Mouse (Mus musculus): ENCODE measurements around the gene Pgd. TPM values are rescaled to one million over a fixed set of nuclear protein-coding genes. Genes with fewer than 3 reads are reported as not detected.
"Not testable (repeated sequence)": the region's sequence is repeated elsewhere in the genome, so short reads cannot be mapped to it uniquely, and the experiment has no call there.

The Pgd gene
- total RNA-seq, 2 experiments from 2014 or later = 36.1 to 42.7 TPM

DNA sequence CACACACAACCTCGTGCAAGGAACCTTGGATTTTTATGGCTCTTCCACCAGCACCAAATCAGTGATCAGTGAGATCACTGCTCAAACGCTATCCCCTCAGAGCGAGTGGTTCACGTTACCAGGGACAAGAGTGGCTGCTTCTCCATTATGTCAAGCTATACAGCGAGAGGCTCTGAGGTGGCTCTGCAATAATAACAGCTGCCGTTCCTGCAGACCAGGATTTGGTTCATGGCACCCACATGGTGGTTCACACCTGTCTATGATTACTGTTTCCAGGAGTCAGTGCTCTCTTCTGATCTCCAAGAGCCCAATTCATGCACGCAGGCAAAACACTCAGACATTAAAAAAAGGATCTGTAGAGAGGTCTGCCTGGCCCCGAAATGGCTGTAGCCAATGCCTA lies 28.1 kb downstream of the Pgd start:
- intact Hi-C loops (cut with DNase I) = loop anchor here (5.0 kb wide), 1 partner anchor 61 kb away; no protein-coding TSS in a partner anchor
- DNase-seq = no peak

DNA sequence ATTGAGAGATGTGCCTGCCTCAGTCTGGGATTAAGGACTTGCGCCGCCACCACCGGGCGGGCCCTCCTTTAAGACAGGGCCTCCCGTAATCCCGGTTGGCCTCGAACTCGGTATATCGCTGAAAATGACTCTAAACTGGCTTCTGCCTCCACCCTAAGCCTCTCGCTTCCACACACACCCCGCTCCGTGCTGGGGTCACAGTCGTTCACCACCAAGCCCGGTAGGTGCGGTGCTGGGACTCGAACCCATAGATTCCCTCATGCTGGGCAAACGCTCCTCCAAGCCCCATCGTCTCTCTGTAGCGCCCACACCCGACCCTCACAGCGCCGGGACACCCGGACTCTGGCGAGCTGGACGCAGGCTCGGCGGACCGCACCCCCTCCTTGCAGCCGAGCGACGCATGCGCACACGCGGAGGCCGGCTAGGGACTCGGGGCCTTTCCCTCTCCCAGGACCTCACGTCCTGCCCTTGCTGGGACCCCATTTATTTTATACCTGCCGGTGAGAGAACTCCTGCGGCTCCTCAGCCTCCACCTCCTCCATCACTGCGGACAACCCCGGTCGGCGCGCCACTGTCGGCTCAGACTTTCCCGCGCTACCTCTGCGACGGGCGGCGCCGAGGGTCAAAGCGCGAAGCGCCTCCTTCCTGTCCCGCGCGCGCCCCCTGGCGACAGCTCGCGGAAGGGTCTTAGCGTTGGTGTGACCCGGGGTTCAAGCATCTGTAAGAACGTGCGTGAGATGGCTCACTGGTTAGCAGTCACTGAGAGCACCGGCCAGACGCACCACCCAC lies 29.4 kb downstream of the Pgd start, which contains the start of gene Cenps:
Gene Cenps (minus strand): TSS at position 648 of the 789 bp plus-strand sequence.
- intact Hi-C loops (cut with DNase I) = loop anchor here (2.0 to 5.0 kb wide), 2 partner anchors 60 to 394 kb away; no protein-coding TSS in a partner anchor
- peak; percentile 92 to 93 for DNase-seq

DNA sequence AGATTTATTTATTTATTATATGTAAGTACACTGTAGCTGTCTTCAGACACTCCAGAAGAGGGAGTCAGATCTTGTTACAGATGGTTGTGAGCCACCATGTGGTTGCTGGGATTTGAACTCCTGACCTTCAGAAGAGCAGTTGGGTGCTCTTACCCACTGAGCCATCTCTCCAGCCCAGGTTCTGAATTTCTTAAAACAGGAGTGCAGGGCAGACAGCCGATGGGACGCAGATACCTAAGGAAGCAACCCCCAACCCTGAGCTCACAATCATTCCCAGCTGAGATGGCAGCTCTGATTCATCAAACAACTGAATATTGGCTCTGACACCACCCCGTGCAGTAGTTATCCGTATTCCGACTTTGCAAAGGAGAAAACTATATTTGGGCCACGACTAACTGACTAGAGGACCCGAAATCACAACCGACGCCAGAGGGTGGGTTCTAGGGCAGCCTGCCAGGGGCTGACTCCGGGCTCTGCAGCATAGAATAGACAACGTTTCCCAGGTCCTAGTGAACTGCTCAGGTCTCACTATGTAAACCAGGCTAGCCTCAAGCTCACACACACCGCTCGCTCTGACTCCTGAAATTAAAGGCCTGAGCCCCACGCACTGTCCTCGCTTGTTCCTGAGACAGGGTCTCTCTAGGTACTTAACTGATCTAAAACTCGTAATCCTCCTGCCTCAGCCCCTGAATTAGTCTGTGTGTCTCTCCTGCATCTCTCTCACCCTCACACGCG lies 30.3 kb downstream of the Pgd start:
- no peak for DNase-seq
- intact Hi-C loops (cut with DNase I) = loop anchor here (2.0 to 5.0 kb wide), 2 partner anchors 59 to 393 kb away; no protein-coding TSS in a partner anchor

- DNase-seq = no peak
- intact Hi-C loops (cut with DNase I) = no loop called here
These were observed 33.2 kb downstream of the Pgd start for GRCm38 (mm10) chr4:149133395-149133794.

GRCm38 (mm10) chr4:149131789-149132565 lies 34.6 kb downstream of the Pgd start:
- DNase-seq = no peak
- intact Hi-C loops (cut with DNase I) = no loop called here

DNA sequence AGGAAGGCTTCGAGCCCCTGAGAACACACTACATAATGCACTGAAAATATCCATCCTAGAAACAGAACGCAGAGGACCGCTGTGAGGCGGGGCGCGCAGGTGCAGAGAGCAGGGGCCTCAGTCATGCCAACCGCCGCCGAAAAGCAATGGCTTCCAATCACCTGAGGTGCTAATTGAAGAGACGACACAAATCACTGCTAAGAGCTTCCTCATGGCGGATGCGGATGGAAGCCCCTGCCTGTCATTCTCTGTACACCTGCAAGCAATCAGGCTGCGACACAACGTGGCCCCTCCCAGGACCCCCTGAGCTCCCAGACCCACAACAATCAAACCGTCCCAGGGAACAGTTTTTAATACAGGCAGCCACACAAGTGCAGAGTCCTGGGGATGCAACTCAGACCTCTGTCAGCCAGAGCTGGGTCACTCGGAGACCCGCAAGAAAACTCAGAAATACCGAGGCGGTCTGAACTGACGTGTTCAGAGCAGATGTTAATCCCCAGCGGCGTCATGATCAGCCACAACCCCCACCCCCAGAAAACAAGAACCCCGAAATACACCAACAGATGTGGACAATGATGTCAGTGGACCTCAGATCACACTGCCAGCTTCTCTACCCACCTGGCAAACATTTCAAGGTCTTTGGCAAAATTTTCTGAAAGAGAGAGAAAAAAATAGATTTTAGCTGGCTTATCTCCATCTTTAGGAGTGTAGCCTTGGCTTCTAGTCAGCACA lies 35.4 kb downstream of the Pgd start:
- intact Hi-C loops (cut with DNase I) = no loop called here
- no peak for DNase-seq

GRCm38 (mm10) chr4:149128467-149128866 lies 38.1 kb downstream of the Pgd start:
- DNase-seq = no peak
- intact Hi-C loops (cut with DNase I) = no loop called here

DNA sequence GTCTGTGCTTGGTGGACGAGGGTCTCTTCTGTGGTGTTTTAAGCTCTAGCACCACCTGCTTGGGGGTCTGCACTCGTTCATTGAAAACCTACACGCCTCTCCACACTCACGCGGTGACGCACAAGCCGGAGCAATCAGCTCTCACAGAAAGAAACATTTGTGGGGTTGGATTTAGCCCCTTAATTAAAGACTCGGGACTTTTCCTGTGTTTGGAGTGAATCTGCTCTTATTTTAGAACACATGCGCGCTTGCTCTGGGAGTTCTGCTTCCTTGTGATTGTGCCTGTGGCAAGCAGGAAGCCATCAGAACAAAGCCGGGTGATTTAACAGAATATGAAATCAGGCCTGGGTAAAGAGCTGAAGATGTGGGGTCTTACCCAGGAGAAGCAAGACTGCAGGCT lies 39.9 kb downstream of the Pgd start, which contains the start of gene Cort:
Gene Cort (minus strand): TSS at position 101 of the 400 bp plus-strand sequence.
- intact Hi-C loops (cut with DNase I) = no loop called here

DNA sequence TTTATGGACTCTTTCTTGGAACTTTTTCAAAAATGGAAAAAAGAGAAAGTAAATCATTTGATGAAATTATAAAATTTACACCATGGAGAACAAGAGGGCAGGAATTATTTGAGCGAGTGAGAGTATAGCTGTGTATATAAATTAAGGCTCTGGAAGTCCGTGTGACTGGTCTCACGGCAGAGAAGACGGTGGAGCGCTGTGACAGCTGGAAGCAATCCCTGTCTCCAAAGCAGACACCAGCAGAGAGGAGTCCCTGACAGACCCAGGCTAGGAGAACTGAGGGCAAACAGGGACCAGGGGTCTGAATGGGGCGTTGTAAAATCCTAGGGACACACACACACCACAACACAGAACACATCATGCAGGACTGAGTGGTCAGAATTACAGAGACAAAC lies 40.5 kb downstream of the Pgd start:
- no peak for DNase-seq
- intact Hi-C loops (cut with DNase I) = no loop called here

More for the DNA sequence above, 39.9 kb downstream of the Pgd start, which contains the start of gene Cort:
- no peak for DNase-seq

GRCm38 (mm10) chr4:149125341-149126114 lies 41.0 kb downstream of the Pgd start:
- no peak for DNase-seq
- intact Hi-C loops (cut with DNase I) = no loop called here

DNA sequence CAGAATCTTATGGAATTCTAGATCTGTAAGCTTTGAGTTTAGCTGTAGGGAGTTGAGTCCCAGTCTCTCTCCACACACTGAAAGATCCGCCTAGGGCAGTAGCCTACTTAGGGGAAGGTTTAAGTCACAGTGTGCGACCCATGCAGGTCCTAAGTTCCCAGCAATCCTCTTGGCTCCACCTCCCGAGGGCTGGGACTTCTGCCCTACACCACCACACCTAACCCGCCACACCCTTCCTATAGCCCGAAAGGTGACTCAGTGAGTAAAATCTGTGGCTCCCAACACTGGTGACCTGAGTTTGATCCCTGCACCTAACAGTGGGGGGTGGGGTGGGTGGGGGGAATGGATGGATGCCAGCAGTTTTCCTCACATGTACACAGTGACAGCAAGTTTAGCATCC lies 43.1 kb downstream of the Pgd start:
- DNase-seq = no peak
- intact Hi-C loops (cut with DNase I) = no loop called here

- intact Hi-C loops (cut with DNase I); DNase-seq: not testable (repeated sequence)
These were observed 46.5 kb downstream of the Pgd start for GRCm38 (mm10) chr4:149119978-149120562.

DNA sequence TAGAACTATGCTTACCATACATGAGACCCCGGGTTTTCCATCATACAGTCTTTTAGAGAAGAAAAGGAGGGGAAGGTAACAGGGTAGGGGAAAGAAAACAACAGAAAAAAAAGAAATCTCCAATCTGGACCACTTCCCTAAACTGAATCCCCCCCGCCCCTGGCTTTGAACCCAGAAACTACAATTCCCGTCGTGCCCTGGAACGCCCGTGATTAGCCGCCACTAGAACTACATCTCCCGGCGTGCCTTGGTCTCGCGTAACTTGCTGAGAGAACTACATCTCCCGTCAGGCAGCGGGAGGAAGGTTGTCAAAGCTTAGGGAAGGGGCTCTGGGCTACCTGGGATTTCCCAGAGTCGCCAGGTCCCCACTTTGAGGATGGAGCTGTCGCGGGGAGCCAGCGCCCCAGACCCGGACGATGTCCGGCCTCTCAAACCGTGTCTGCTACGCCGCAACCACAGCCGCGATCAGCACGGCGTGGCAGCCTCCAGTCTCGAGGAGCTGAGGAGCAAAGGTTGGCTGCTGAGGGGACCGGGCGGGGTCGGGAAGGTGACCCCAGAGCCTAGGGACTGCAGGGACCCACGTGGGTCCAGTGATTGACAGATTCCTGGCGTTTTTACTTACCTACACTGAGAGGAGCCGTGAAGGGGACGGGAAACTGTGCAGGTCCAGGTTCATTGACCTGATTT lies 62.6 kb downstream of the Pgd start, which contains the start of gene Dffa:
Gene Dffa (plus strand): TSS at position 272 of the 687 bp plus-strand sequence.
- intact Hi-C loops (cut with DNase I) = no loop called here
- peak; percentile 92 to 93 for DNase-seq

GRCm38 (mm10) chr4:149101456-149101855 lies 65.1 kb downstream of the Pgd start:
- intact Hi-C loops (cut with DNase I) = no loop called here
- DNase-seq = no peak

DNA sequence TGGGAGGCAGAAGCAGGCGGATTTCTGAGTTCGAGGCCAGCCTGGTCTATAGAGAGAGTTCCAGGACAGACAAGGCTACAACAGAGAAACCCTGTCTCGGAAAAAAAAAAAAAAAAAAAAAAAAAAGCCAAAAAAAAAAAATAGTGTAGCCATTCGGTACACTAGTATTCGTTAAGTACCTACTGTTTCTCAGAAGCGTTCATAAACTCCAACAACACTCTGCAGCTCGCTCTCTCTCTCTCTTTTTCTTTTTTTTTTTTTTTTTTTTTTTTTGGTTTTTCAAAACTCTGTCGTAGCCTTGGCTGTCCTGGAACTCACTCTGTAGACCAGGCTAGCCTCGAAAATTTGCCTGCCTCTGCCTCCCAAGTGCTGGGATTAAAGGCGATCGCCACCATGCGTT lies 66.1 kb downstream of the Pgd start:
- DNase-seq; intact Hi-C loops (cut with DNase I): not testable (repeated sequence)

Data from heart, postnatal 36 days (tissue).